ENCODE assay signal across 20 mouse cellular contexts in genomic region chr11:94351094-94351493, GRCm38 (mm10). TPM values are rescaled to one million over a fixed set of nuclear protein-coding genes. Genes with fewer than 3 reads are reported as not detected.
DNase-seq lines count a peak whose midpoint lies in the region; ATAC-seq and TF ChIP-seq lines count a peak whose summit lies in the region.
"Had no signal": no experiment of that assay in that cellular context is flagged by ENCODE, and none has a peak within 500 bp of the region (broad histone marks: within the 10 kb centered on the region; RNA-seq: fewer than 3 reads in every experiment).

No protein-coding gene starts in this region.

- TF ChIP-seq EP300 in MEL (IDR thresholded peaks at IDR 0.05; ENCODE audit: low read depth in 1 of 2, low read length in 2 of 2): peak; percentile 61 to 78

- peak overlapping the region; percentile 32; the same call in 1 of the 2 replicates for H3K27ac ChIP-seq in kidney, embryonic 15.5 days
- H3K27ac ChIP-seq in MEL (ENCODE audit: control insufficient read depth, low read depth, low read length): no peak overlapping the region
- peak overlapping the region; percentile 76 for H3K27ac ChIP-seq in liver, embryonic 15.5 days (replicated peaks)
- H3K27ac ChIP-seq: embryonic facial prominence, embryonic 13.5 days; heart, adult 2 months; heart, embryonic 15.5 days; limb, embryonic 15.5 days; midbrain, embryonic 13.5 days; stomach, embryonic 15.5 days had no signal

- no peak for TF ChIP-seq RAD21 in MEL (IDR thresholded peaks at IDR 0.05; ENCODE audit: low read depth, low read length)

- 0 out of 2 replicates have a peak, but pooled peaks have one; percentile 17 for ATAC-seq in kidney, embryonic 15.5 days (replicated peaks; ENCODE audit: low FRiP score)
- peak; percentile 80 for ATAC-seq in liver, embryonic 15.5 days (ENCODE audit: insufficient read depth)
- ATAC-seq: midbrain, embryonic 13.5 days had no signal

- H3K9ac ChIP-seq in kidney, embryonic 15.5 days: no peak overlapping the region
- H3K9ac ChIP-seq in MEL (ENCODE audit: control insufficient read depth, low read depth, low read length, poor library complexity, severe bottlenecking): no peak overlapping the region
- peak overlapping the region; percentile 25 for H3K9ac ChIP-seq in liver, embryonic 15.5 days
- H3K9ac ChIP-seq: embryonic facial prominence, embryonic 13.5 days; heart, embryonic 15.5 days; limb, embryonic 15.5 days; midbrain, embryonic 13.5 days; stomach, embryonic 15.5 days had no signal

- no peak for DNase-seq in kidney, postnatal 4 days
- DNase-seq in MEL (ENCODE audit: low read depth, low spot score): peak; percentile 86
- no peak for DNase-seq in retina, embryonic 14.5 days (ENCODE audit: low spot score)
- DNase-seq in layer of hippocampus, adult 8-10 months (ENCODE audit: low spot score in 2 of 2): no peak
- no peak for DNase-seq in adrenal gland, postnatal 36 days
- DNase-seq: cerebellum, postnatal 10 days; gastrocnemius, postnatal 10 days; heart, adult 2 months; kidney, adult 11 months; layer of hippocampus, postnatal 36 days; right cerebral cortex, postnatal 14 days had no signal

- H3K4me3 ChIP-seq in kidney, embryonic 15.5 days (replicated peaks): no peak overlapping the region
- H3K4me3 ChIP-seq in MEL (ENCODE audit: control insufficient read depth in 1 of 2, insufficient read depth in 1 of 2, low read depth in 2 of 2, low read length in 2 of 2): no peak overlapping the region
- H3K4me3 ChIP-seq in erythroblast, embryonic 14.5 days (replicated peaks): peak overlapping the region; percentile 33
- no peak overlapping the region for H3K4me3 ChIP-seq in liver, embryonic 15.5 days (replicated peaks)
- H3K4me3 ChIP-seq: embryonic facial prominence, embryonic 13.5 days; heart, adult 2 months; heart, embryonic 15.5 days; limb, embryonic 15.5 days; midbrain, embryonic 13.5 days; myocyte; stomach, embryonic 15.5 days had no signal

- TF ChIP-seq POLR2A in MEL (IDR thresholded peaks at IDR 0.05; ENCODE audit: control insufficient read depth in 1 of 2, insufficient read depth in 1 of 2, low read depth in 1 of 2, low read length in 2 of 2, poor library complexity in 1 of 2): no peak

- no peaks in the 10 kb centered on the region for H3K79me2 ChIP-seq in MEL (ENCODE audit: control insufficient read depth, insufficient read depth, low read length, poor library complexity)

- no peaks in the 10 kb centered on the region for H3K9me3 ChIP-seq in kidney, embryonic 15.5 days (replicated peaks)
- no peaks in the 10 kb centered on the region for H3K9me3 ChIP-seq in MEL (replicated peaks; ENCODE audit: insufficient read depth, low read length)
- H3K9me3 ChIP-seq in erythroblast, embryonic 14.5 days (ENCODE audit: control insufficient read depth, low read length): peaks cover 6% of the 10 kb centered on the region; the same call in 1 of the 2 replicates
- H3K9me3 ChIP-seq in liver, embryonic 15.5 days (replicated peaks): no peaks in the 10 kb centered on the region
- H3K9me3 ChIP-seq: embryonic facial prominence, embryonic 13.5 days; heart, embryonic 15.5 days; limb, embryonic 15.5 days; midbrain, embryonic 13.5 days; stomach, embryonic 15.5 days had no signal

- H3K36me3 ChIP-seq in kidney, embryonic 15.5 days: no peaks in the 10 kb centered on the region
- peaks cover 0 to 15% of the 10 kb centered on the region in 2 experiments; a peak in 2 of 4 replicates for H3K36me3 ChIP-seq in MEL (ENCODE audit: control insufficient read depth in 1 of 2, insufficient read depth in 2 of 2, low read length in 2 of 2)
- H3K36me3 ChIP-seq in erythroblast, embryonic 14.5 days (ENCODE audit: control insufficient read depth): no peaks in the 10 kb centered on the region
- no peaks in the 10 kb centered on the region for H3K36me3 ChIP-seq in liver, embryonic 15.5 days (replicated peaks)
- H3K36me3 ChIP-seq: embryonic facial prominence, embryonic 13.5 days; heart, embryonic 15.5 days; limb, embryonic 15.5 days; midbrain, embryonic 13.5 days; stomach, embryonic 15.5 days had no signal

- H3K27me3 ChIP-seq in kidney, embryonic 15.5 days: peaks cover 4% of the 10 kb centered on the region; the same call in 1 of the 2 replicates
- peaks cover 0 to 2% of the 10 kb centered on the region in 2 experiments; a peak in 1 of 4 replicates for H3K27me3 ChIP-seq in MEL (ENCODE audit: control insufficient read depth in 1 of 2, insufficient read depth in 2 of 2, low read length in 2 of 2)
- H3K27me3 ChIP-seq in erythroblast, embryonic 14.5 days (ENCODE audit: control insufficient read depth): peaks cover 37% of the 10 kb centered on the region
- peaks cover 34% of the 10 kb centered on the region for H3K27me3 ChIP-seq in liver, embryonic 15.5 days
- H3K27me3 ChIP-seq: embryonic facial prominence, embryonic 13.5 days; limb, embryonic 15.5 days; midbrain, embryonic 13.5 days; stomach, embryonic 15.5 days had no signal

- 21% methylated on average over 3 of the region's 3 CpGs for WGBS in kidney, embryonic 15.5 days
- 12% methylated on average over 3 of the region's 3 CpGs for WGBS in liver, embryonic 15.5 days (ENCODE audit: insufficient replicate concordance)

- no peak for TF ChIP-seq CTCF in MEL (IDR thresholded peaks at IDR 0.05 in 2 of 3, conservative IDR thresholded peaks at IDR 0.05 in 1 of 3; ENCODE audit: control insufficient read depth in 1 of 3, insufficient read depth in 1 of 3, low read depth in 2 of 3, low read length in 3 of 3, poor library complexity in 1 of 3, severe bottlenecking in 1 of 3)

- peaks cover 29% of the 10 kb centered on the region for H3K4me1 ChIP-seq in kidney, embryonic 15.5 days
- H3K4me1 ChIP-seq in MEL (ENCODE audit: control insufficient read depth in 1 of 2, insufficient read depth in 2 of 2, low read length in 2 of 2): peaks cover 2 to 21% of the 10 kb centered on the region in 2 experiments
- peaks cover 39% of the 10 kb centered on the region for H3K4me1 ChIP-seq in erythroblast, embryonic 14.5 days (ENCODE audit: control insufficient read depth)
- peaks cover 38% of the 10 kb centered on the region for H3K4me1 ChIP-seq in liver, embryonic 15.5 days (replicated peaks)
- H3K4me1 ChIP-seq: embryonic facial prominence, embryonic 13.5 days had no signal

- no peak overlapping the region for H3K4me2 ChIP-seq in kidney, embryonic 15.5 days
- peak overlapping the region; percentile 53 for H3K4me2 ChIP-seq in liver, embryonic 15.5 days
- H3K4me2 ChIP-seq: embryonic facial prominence, embryonic 13.5 days; heart, embryonic 15.5 days; limb, embryonic 15.5 days; midbrain, embryonic 13.5 days; stomach, embryonic 15.5 days had no signal

TF ChIP-seq in MEL, 35 proteins besides CTCF, POLR2A, EP300 and RAD21 (continues in another document):
- TF ChIP-seq MAFK (IDR thresholded peaks at IDR 0.05; ENCODE audit: borderline replicate concordance, low read depth, low read length) (peak; percentile 97), POLR2AphosphoS5 (IDR thresholded peaks at IDR 0.05; ENCODE audit: borderline replicate concordance, low read depth, low read length) (no peak), ZNF384 (IDR thresholded peaks at IDR 0.05; ENCODE audit: low read depth, low read length) (peak; percentile 97), GATA1 (IDR thresholded peaks at IDR 0.05; ENCODE audit: low read depth, low read length) (peak; percentile 90), MXI1 (IDR thresholded peaks at IDR 0.05; ENCODE audit: low read depth, low read length) (no peak), GABPA (IDR thresholded peaks at IDR 0.05; ENCODE audit: low read depth, low read length) (no peak), E2F4 (IDR thresholded peaks at IDR 0.05; ENCODE audit: borderline replicate concordance, low read depth, low read length) (no peak), NRF1 (IDR thresholded peaks at IDR 0.05; ENCODE audit: insufficient read depth, low read depth, low read length, poor library complexity, severe bottlenecking) (no peak), ETS1 (IDR thresholded peaks at IDR 0.05; ENCODE audit: low read depth, low read length) (peak; percentile 66), TCF12 (IDR thresholded peaks at IDR 0.05; ENCODE audit: low read depth, low read length) (peak; percentile 83), TAL1 (IDR thresholded peaks at IDR 0.05; ENCODE audit: low read length) (peak; percentile 83), UBTF (IDR thresholded peaks at IDR 0.05; ENCODE audit: borderline replicate concordance, insufficient read depth, low read depth, low read length) (no peak), TBP (IDR thresholded peaks at IDR 0.05; ENCODE audit: low read depth, low read length) (peak; percentile 39; the same call in 1 of the 2 replicates), MAZ (IDR thresholded peaks at IDR 0.05; ENCODE audit: low read depth, low read length) (no peak)

RNA-seq across cellular contexts. Expression of gene Ankrd40, which starts 23.3 kb away (rescaled TPM):
- 14.8 and 15.4 TPM in 2 replicates for polyA plus RNA-seq in kidney, embryonic 15.5 days (2015; fragmentation: Nextera tagmentation; extraction: Ambion mirVana)
- total RNA-seq in MEL (2012; rRNA removed): 37.1 and 39.4 TPM in 2 replicates
- 10 to 100 TPM in 1 of 2 experiments, not detected in 1; 60.0 TPM for polyA plus RNA-seq in MEL (2012; ENCODE audit: insufficient read depth in 1 of 2, insufficient read length in 2 of 2, low read depth in 1 of 2, low replicate concordance in 2 of 2, missing spikeins in 1 of 2)
- polyA plus RNA-seq in erythroblast, embryonic 14.5 days (2012): 7.4 and 9.9 TPM in 2 replicates
- 7.4 and 9.0 TPM in 2 replicates for polyA plus RNA-seq in liver, embryonic 15.5 days (2015; fragmentation: Nextera tagmentation; extraction: Ambion mirVana)
- total RNA-seq in layer of hippocampus, adult 8-10 months (2022): 100 to 1,000 TPM; 116 to 122 (median 119) TPM
- total RNA-seq in adrenal gland, postnatal 36 days (2021): 100 to 1,000 TPM; 132 to 151 TPM

RNA-seq across cellular contexts. Expression of gene Luc7l3, which starts 29.3 kb away (rescaled TPM):
- 127 and 131 TPM in 2 replicates for polyA plus RNA-seq in kidney, embryonic 15.5 days (2015; fragmentation: Nextera tagmentation; extraction: Ambion mirVana)
- 47.3 and 52.3 TPM in 2 replicates for total RNA-seq in MEL (2012; rRNA removed)
- 10 to 100 TPM; 54.7 to 90.5 TPM for polyA plus RNA-seq in MEL (2012; ENCODE audit: insufficient read depth in 1 of 2, insufficient read length in 2 of 2, low read depth in 1 of 2, low replicate concordance in 2 of 2, missing spikeins in 1 of 2)
- polyA plus RNA-seq in erythroblast, embryonic 14.5 days (2012): 3.7 and 5.2 TPM in 2 replicates
- 35.5 and 36.8 TPM in 2 replicates for polyA plus RNA-seq in liver, embryonic 15.5 days (2015; fragmentation: Nextera tagmentation; extraction: Ambion mirVana)
- total RNA-seq in layer of hippocampus, adult 8-10 months (2022): 100 to 1,000 TPM; 101 to 126 (median 109) TPM
- total RNA-seq in adrenal gland, postnatal 36 days (2021): 10 to 100 TPM; 59.5 to 69.8 TPM

RNA-seq across cellular contexts. Expression of gene Abcc3, which starts 41.7 kb away (rescaled TPM):
- 3.4 and 6.0 TPM in 2 replicates for polyA plus RNA-seq in kidney, embryonic 15.5 days (2015; fragmentation: Nextera tagmentation; extraction: Ambion mirVana)
- total RNA-seq in MEL (2012; rRNA removed): 0.13 and 0.27 TPM in 2 replicates
- under 1 TPM in 1 of 2 experiments, not detected in 1; 0.29 TPM for polyA plus RNA-seq in MEL (2012; ENCODE audit: insufficient read depth in 1 of 2, insufficient read length in 2 of 2, low read depth in 1 of 2, low replicate concordance in 2 of 2, missing spikeins in 1 of 2)
- 0.18 and 0.55 TPM in 2 replicates for polyA plus RNA-seq in erythroblast, embryonic 14.5 days (2012)
- polyA plus RNA-seq in liver, embryonic 15.5 days (2015; fragmentation: Nextera tagmentation; extraction: Ambion mirVana): 8.4 TPM in 2 replicates
- 1 to 10 TPM; 1.3 to 8.4 (median 3.9) TPM for total RNA-seq in layer of hippocampus, adult 8-10 months (2022)
- 1 to 10 TPM; 3.8 to 7.4 TPM for total RNA-seq in adrenal gland, postnatal 36 days (2021)
- polyA plus RNA-seq: myocyte had no signal
